ENCODE assay signal across 23 mouse cellular contexts in the genomic region with DNA sequence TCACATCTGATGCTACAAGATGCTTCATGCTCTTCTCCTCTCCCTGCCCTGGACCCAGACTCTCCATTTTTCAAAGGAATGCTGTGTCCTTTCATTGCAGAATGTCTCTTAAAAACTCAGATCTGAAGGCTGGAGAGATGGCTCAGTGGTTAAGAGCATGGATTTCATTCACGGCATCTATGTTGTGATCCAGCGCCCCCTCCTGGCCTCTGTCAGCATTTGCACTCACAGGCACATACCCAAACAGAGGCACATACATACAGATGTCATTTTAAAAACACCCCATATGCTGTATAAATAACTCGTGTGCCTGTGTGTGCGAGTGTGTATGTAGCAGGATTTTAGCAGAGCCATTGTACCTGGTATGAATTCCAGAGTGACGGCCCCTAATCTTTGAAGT.
DNase-seq lines count a peak whose midpoint lies in the region; ATAC-seq and TF ChIP-seq lines count a peak whose summit lies in the region.
"Had no signal": no experiment of that assay in that cellular context is flagged by ENCODE, and none has a peak within 500 bp of the region (broad histone marks: within the 10 kb centered on the region; RNA-seq: fewer than 3 reads in every experiment).

No protein-coding gene starts in this region.

- H3K9me3 ChIP-seq in kidney, postnatal 0 days (replicated peaks; ENCODE audit: low read length): no peaks in the 10 kb centered on the region
- H3K9me3 ChIP-seq in kidney, embryonic 14.5 days (ENCODE audit: control insufficient read depth, low read length): no peaks in the 10 kb centered on the region
- H3K9me3 ChIP-seq in lung, postnatal 0 days (ENCODE audit: low read length): no peaks in the 10 kb centered on the region
- no peaks in the 10 kb centered on the region for H3K9me3 ChIP-seq in stomach, postnatal 0 days (ENCODE audit: control insufficient read depth, low read length)
- H3K9me3 ChIP-seq: forebrain, embryonic 10.5 days; hindbrain, embryonic 15.5 days; midbrain, embryonic 15.5 days; neural tube, embryonic 13.5 days had no signal

- H3K9ac ChIP-seq in kidney, postnatal 0 days (ENCODE audit: low read depth, low read length): no peak overlapping the region
- H3K9ac ChIP-seq in kidney, embryonic 14.5 days (ENCODE audit: low read depth, low read length): no peak overlapping the region
- H3K9ac ChIP-seq in lung, postnatal 0 days (replicated peaks; ENCODE audit: low read depth): no peak overlapping the region
- H3K9ac ChIP-seq in stomach, postnatal 0 days (ENCODE audit: low read length): no peak overlapping the region
- H3K9ac ChIP-seq: hindbrain, embryonic 15.5 days; midbrain, embryonic 15.5 days; neural tube, embryonic 13.5 days had no signal

- no peak overlapping the region for H3K27ac ChIP-seq in kidney, postnatal 0 days
- no peak overlapping the region for H3K27ac ChIP-seq in kidney, embryonic 14.5 days (ENCODE audit: low read depth, low read length)
- no peak overlapping the region for H3K27ac ChIP-seq in lung, postnatal 0 days (ENCODE audit: low read length)
- no peak overlapping the region for H3K27ac ChIP-seq in stomach, postnatal 0 days (replicated peaks)
- H3K27ac ChIP-seq: embryonic facial prominence, embryonic 10.5 days; forebrain, embryonic 10.5 days; hindbrain, embryonic 15.5 days; midbrain, embryonic 15.5 days; neural tube, embryonic 13.5 days had no signal

- H3K27me3 ChIP-seq in kidney, postnatal 0 days (ENCODE audit: insufficient read depth, low read length): no peaks in the 10 kb centered on the region
- no peaks in the 10 kb centered on the region for H3K27me3 ChIP-seq in kidney, embryonic 14.5 days (ENCODE audit: control insufficient read depth, insufficient read depth, low read length)
- H3K27me3 ChIP-seq in lung, postnatal 0 days (replicated peaks; ENCODE audit: insufficient read depth, low read length): no peaks in the 10 kb centered on the region
- H3K27me3 ChIP-seq in stomach, postnatal 0 days (ENCODE audit: control insufficient read depth, insufficient read depth, low read length): no peaks in the 10 kb centered on the region
- H3K27me3 ChIP-seq: hindbrain, embryonic 15.5 days; midbrain, embryonic 15.5 days; neural tube, embryonic 13.5 days had no signal

- TF ChIP-seq EP300 in lung, postnatal 0 days (IDR thresholded peaks at IDR 0.05): no peak
- no peak for TF ChIP-seq EP300 in stomach, postnatal 0 days (optimal IDR thresholded peaks at IDR 0.05)

- ATAC-seq in kidney, postnatal 0 days (replicated peaks; ENCODE audit: low FRiP score, low read depth): no peak
- ATAC-seq in kidney, embryonic 14.5 days (ENCODE audit: low FRiP score, low TSS enrichment): no peak
- ATAC-seq in lung, postnatal 0 days: no peak
- no peak for ATAC-seq in stomach, postnatal 0 days (ENCODE audit: low FRiP score, low TSS enrichment)
- ATAC-seq: activated CD4-positive, CD25-positive, alpha-beta regulatory T cell, adult 4 months; midbrain, embryonic 15.5 days; Patski had no signal

- peak; percentile 35; the same call in 1 of the 2 replicates for TF ChIP-seq CTCF in kidney, postnatal 0 days (IDR thresholded peaks at IDR 0.05; ENCODE audit: low read depth)
- peak; percentile 16; the same call in 1 of the 2 replicates for TF ChIP-seq CTCF in lung, postnatal 0 days (IDR thresholded peaks at IDR 0.05)
- TF ChIP-seq CTCF in stomach, postnatal 0 days (IDR thresholded peaks at IDR 0.05; ENCODE audit: low read depth): peak; percentile 26; the same call in 1 of the 2 replicates

- DNase-seq in kidney, postnatal 0 days (ENCODE audit: low spot score): no peak
- DNase-seq in lung, postnatal 0 days (ENCODE audit: low spot score): no peak
- DNase-seq in lung, postnatal 10 days: no peak
- peak; percentile 35 for DNase-seq in ES-CJ7 (ENCODE audit: low read depth, low spot score)
- no peak for DNase-seq in stomach, postnatal 0 days (ENCODE audit: low spot score)
- no peak for DNase-seq in thymus, postnatal 0 days (ENCODE audit: low spot score)
- DNase-seq: adrenal gland, adult 8-10 months; cerebellum, adult 11-12 months; cerebellum, postnatal 10 days; gastrocnemius, postnatal 36 days; heart, postnatal 4 days; kidney, adult 18-20 months; kidney, postnatal 36 days; layer of hippocampus, adult 9-11 months had no signal

- no peak overlapping the region for H3K4me3 ChIP-seq in kidney, postnatal 0 days (replicated peaks; ENCODE audit: low read depth, low read length)
- no peak overlapping the region for H3K4me3 ChIP-seq in kidney, embryonic 14.5 days (ENCODE audit: low read length)
- no peak overlapping the region for H3K4me3 ChIP-seq in lung, postnatal 0 days (ENCODE audit: low read depth, low read length)
- no peak overlapping the region for H3K4me3 ChIP-seq in stomach, postnatal 0 days (ENCODE audit: low read depth, low read length)
- H3K4me3 ChIP-seq: embryonic facial prominence, embryonic 10.5 days; forebrain, embryonic 10.5 days; hindbrain, embryonic 15.5 days; midbrain, embryonic 15.5 days; myocyte; neural tube, embryonic 13.5 days had no signal

- H3K36me3 ChIP-seq in kidney, postnatal 0 days (ENCODE audit: insufficient read depth, low read length): no peaks in the 10 kb centered on the region
- H3K36me3 ChIP-seq in kidney, embryonic 14.5 days (ENCODE audit: control insufficient read depth, insufficient read depth, low read length): no peaks in the 10 kb centered on the region
- no peaks in the 10 kb centered on the region for H3K36me3 ChIP-seq in lung, postnatal 0 days (ENCODE audit: insufficient read depth, low read length)
- no peaks in the 10 kb centered on the region for H3K36me3 ChIP-seq in stomach, postnatal 0 days (ENCODE audit: control insufficient read depth, insufficient read depth, low read length)
- H3K36me3 ChIP-seq: embryonic facial prominence, embryonic 10.5 days; forebrain, embryonic 10.5 days; hindbrain, embryonic 15.5 days; midbrain, embryonic 15.5 days; neural tube, embryonic 13.5 days had no signal

- WGBS in kidney, postnatal 0 days: 79% methylated on average over 5 of the region's 5 CpGs
- 81% methylated on average over 5 of the region's 5 CpGs for WGBS in kidney, embryonic 14.5 days
- WGBS in lung, postnatal 0 days: 74% methylated on average over 5 of the region's 5 CpGs
- 74% methylated on average over 5 of the region's 5 CpGs for WGBS in stomach, postnatal 0 days

- no peak overlapping the region for H3K4me2 ChIP-seq in kidney, postnatal 0 days (ENCODE audit: low read length)
- H3K4me2 ChIP-seq in kidney, embryonic 14.5 days (replicated peaks; ENCODE audit: low read depth, low read length): no peak overlapping the region
- H3K4me2 ChIP-seq in lung, postnatal 0 days (replicated peaks; ENCODE audit: low read depth, low read length): no peak overlapping the region
- no peak overlapping the region for H3K4me2 ChIP-seq in stomach, postnatal 0 days (replicated peaks; ENCODE audit: low read depth)
- H3K4me2 ChIP-seq: hindbrain, embryonic 15.5 days; midbrain, embryonic 15.5 days; neural tube, embryonic 13.5 days had no signal

- H3K4me1 ChIP-seq in kidney, postnatal 0 days (replicated peaks; ENCODE audit: insufficient read depth, low read length): no peaks in the 10 kb centered on the region
- no peaks in the 10 kb centered on the region for H3K4me1 ChIP-seq in kidney, embryonic 14.5 days (ENCODE audit: control insufficient read depth, insufficient read depth, low read length)
- H3K4me1 ChIP-seq in lung, postnatal 0 days (ENCODE audit: insufficient read depth, low read depth, low read length): no peaks in the 10 kb centered on the region
- no peaks in the 10 kb centered on the region for H3K4me1 ChIP-seq in stomach, postnatal 0 days (replicated peaks; ENCODE audit: control insufficient read depth, insufficient read depth)
- H3K4me1 ChIP-seq: forebrain, embryonic 10.5 days; hindbrain, embryonic 15.5 days; midbrain, embryonic 15.5 days; neural tube, embryonic 13.5 days had no signal
